Mouse (Mus musculus) limb, embryonic 11.5 days (tissue): Measurements from ENCODE around the gene Lin7c. TPM values are rescaled to one million over a fixed set of nuclear protein-coding genes. Genes with fewer than 3 reads are reported as not detected.
"Not testable (repeated sequence)": the region's sequence is repeated elsewhere in the genome, so short reads cannot be mapped to it uniquely, and the experiment has no call there.

Experiments used
- ATAC-seq: fragments of 200-750 bp; cut with Nextera tagmentation; 2 replicates; pipeline ENCODE4 v1.8.0; 2017; ENCODE audit warnings: low read depth; ENCODE audit not compliant: insufficient number of reproducible peaks, low FRiP score, low TSS enrichment
- DNase-seq: peaks from one replicate; pipeline ENCODE4 v3.0.0-alpha.2; 2015; ENCODE audit warnings: low spot score
- H3K27ac ChIP-seq: fragments of 300-500 bp; sonication (generic); replicated peaks from 2 replicates; pipeline ENCODE4 v1.5.1; 2014; ENCODE audit warnings: low read depth, mild to moderate bottlenecking, low read length
- H3K27me3 ChIP-seq: fragments of 300-500 bp; sonication (generic); 2 replicates; pipeline ENCODE4 v1.6.1; 2014; ENCODE audit warnings: mild to moderate bottlenecking, low read length, mixed read lengths; ENCODE audit not compliant: control insufficient read depth, insufficient read depth
- H3K36me3 ChIP-seq: fragments of 300-500 bp; sonication (generic); 2 replicates; pipeline ENCODE4 v1.6.1; 2014; ENCODE audit warnings: mild to moderate bottlenecking, low read length, moderate library complexity, mixed read lengths; ENCODE audit not compliant: control insufficient read depth, insufficient read depth
- H3K4me1 ChIP-seq: fragments of 300-500 bp; sonication (generic); 2 replicates; pipeline ENCODE4 v1.6.1; 2014; ENCODE audit warnings: low read length, mixed read lengths; ENCODE audit not compliant: control insufficient read depth, insufficient read depth
- H3K4me2 ChIP-seq: fragments of 300-500 bp; sonication (generic); 2 replicates; pipeline ENCODE4 v1.6.1; 2014; ENCODE audit warnings: low read depth, mild to moderate bottlenecking, moderate library complexity; ENCODE audit not compliant: severe bottlenecking
- H3K4me3 ChIP-seq: fragments of 300-500 bp; sonication (generic); 2 replicates; pipeline ENCODE4 v1.5.1; 2014; ENCODE audit warnings: low read depth, low read length
- H3K9ac ChIP-seq: fragments of 300-500 bp; sonication (generic); 2 replicates; pipeline ENCODE4 v1.6.1; 2014; ENCODE audit warnings: mild to moderate bottlenecking, low read length
- H3K9me3 ChIP-seq: fragments of 300-500 bp; sonication (generic); 2 replicates; pipeline ENCODE4 v1.6.1; 2016; ENCODE audit warnings: low read length; ENCODE audit not compliant: control insufficient read depth
- WGBS: fragments of 180-500 bp; shearing (Covaris S2); extraction: QIAGEN DNeasy Blood & Tissue Kit; methylation state at CpG from one replicate; pipeline ENCODE4 v1.1.7; 2014; 5-methylcytosine and 5-hydroxymethylcytosine counted together
- polyA plus RNA-seq: library from polyadenylated mRNA; unstranded; fragments of >200 nt; fragmentation: Nextera tagmentation; extraction: Ambion mirVana; gene quantifications from 2 replicates; pipeline ENCODE4 v1.2.1, GENCODE M21; 2014

Gene Lin7c
- 64.3 and 69.2 TPM in 2 replicates for polyA plus RNA-seq

- Histone ChIP-seq H3K36me3 (0 out of 2 replicates have a peak, but pooled peaks cover 4% of the 10 kb centered on the region), H3K27me3 (no peaks in the 10 kb centered on the region), H3K27ac (peak within 1 kb of the TSS; percentile 63), H3K9me3 (no peaks in the 10 kb centered on the region), H3K4me2 (peak within 1 kb of the TSS; percentile 49), H3K4me3 (peak within 1 kb of the TSS; percentile 86), H3K4me1 (peaks cover 5% of the 10 kb centered on the region; the same call in 1 of the 2 replicates), H3K9ac (peak within 1 kb of the TSS; percentile 91)
- ATAC-seq (peak; percentile 99), DNase-seq (peak; percentile 96)
- WGBS, result 0% methylated on average over 36 of the region's 42 CpGs
These were observed at the start of gene Lin7c for GRCm38 (mm10) chr2:109890597-109890996. Lin7c (plus strand) TSS chr2:109890853.

GRCm38 (mm10) chr2:109846401-109846800 is 44.3 kb upstream of the Lin7c start:
- Histone ChIP-seq H3K27me3 (no peaks in the 10 kb centered on the region), H3K36me3 (no peaks in the 10 kb centered on the region), H3K4me3 (no peak overlapping the region), H3K9me3 (no peaks in the 10 kb centered on the region), H3K9ac (no peak overlapping the region), H3K27ac (no peak overlapping the region), H3K4me1 (no peaks in the 10 kb centered on the region), H3K4me2 (no peak overlapping the region)
- DNase-seq (peak; percentile 26), ATAC-seq (no peak)
- WGBS, result 20% methylated on average over 4 of the region's 4 CpGs

GRCm38 (mm10) chr2:109848305-109848704 is 42.3 kb upstream of the Lin7c start:
- Histone ChIP-seq H3K36me3 (no peaks in the 10 kb centered on the region), H3K9me3 (no peaks in the 10 kb centered on the region), H3K4me2 (no peak overlapping the region), H3K4me3 (no peak overlapping the region), H3K9ac (no peak overlapping the region), H3K27ac (no peak overlapping the region), H3K4me1 (no peaks in the 10 kb centered on the region), H3K27me3 (no peaks in the 10 kb centered on the region)
- DNase-seq (peak; percentile 21), ATAC-seq (peak; percentile 45; the same call in 1 of the 2 replicates)
- WGBS, result 51% methylated on average over 4 of the region's 4 CpGs

DNA sequence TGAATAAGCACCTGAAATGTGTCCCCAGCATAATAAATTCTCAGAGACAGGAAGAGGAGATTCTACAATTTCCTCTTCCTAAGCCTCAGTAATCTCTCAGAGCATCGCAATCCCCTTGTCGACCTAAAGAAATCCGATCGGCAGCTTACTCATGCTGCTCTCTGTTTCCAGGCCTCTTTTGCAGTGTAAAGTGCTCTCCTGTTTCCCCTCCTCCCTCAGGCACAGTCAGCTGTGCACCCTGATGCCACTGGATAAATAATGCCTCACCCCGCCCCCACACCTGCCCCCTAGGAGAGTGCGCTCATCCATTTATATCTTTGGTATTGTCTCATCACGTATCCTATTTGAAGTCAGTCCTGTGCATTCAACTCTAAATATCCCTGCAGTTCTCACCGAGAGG is 41.9 kb upstream of the Lin7c start:
- WGBS, result 50% methylated on average over 8 of the region's 8 CpGs
- no peak overlapping the region for H3K4me3 ChIP-seq
- no peak overlapping the region for H3K9ac ChIP-seq
- H3K36me3 ChIP-seq, result no peaks in the 10 kb centered on the region
- no peak overlapping the region for H3K4me2 ChIP-seq
- DNase-seq, result peak; percentile 21
- H3K27me3 ChIP-seq, result no peaks in the 10 kb centered on the region
- H3K9me3 ChIP-seq, result no peaks in the 10 kb centered on the region
- no peak overlapping the region for H3K27ac ChIP-seq
- no peak for ATAC-seq
- no peaks in the 10 kb centered on the region for H3K4me1 ChIP-seq

DNA sequence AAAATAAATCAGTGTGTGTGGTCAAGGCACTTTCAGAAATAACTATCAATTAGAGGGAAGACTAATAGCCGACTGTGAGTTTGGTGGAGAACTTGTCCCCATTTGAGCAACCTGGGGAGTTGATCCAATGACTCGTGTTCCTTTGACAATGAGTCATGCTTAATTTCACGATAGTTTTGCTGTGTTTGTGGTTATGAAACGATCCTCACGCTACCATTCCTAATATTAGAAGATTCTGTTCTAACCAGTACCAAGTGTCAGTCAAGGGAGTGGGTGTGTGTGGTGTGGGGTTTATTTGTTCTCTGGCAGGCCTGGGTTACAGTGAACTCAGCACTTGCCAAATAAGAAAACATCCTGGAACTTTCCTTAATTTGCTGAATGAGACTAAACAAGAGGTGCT is 35.1 kb upstream of the Lin7c start:
- Histone ChIP-seq H3K4me1 (no peaks in the 10 kb centered on the region), H3K36me3 (no peaks in the 10 kb centered on the region), H3K4me3 (no peak overlapping the region), H3K9ac (no peak overlapping the region), H3K4me2 (no peak overlapping the region), H3K9me3 (no peaks in the 10 kb centered on the region), H3K27ac (no peak overlapping the region), H3K27me3 (no peaks in the 10 kb centered on the region)
- WGBS, result 80% methylated on average over 5 of the region's 5 CpGs
- DNase-seq (no peak), ATAC-seq (no peak)

DNA sequence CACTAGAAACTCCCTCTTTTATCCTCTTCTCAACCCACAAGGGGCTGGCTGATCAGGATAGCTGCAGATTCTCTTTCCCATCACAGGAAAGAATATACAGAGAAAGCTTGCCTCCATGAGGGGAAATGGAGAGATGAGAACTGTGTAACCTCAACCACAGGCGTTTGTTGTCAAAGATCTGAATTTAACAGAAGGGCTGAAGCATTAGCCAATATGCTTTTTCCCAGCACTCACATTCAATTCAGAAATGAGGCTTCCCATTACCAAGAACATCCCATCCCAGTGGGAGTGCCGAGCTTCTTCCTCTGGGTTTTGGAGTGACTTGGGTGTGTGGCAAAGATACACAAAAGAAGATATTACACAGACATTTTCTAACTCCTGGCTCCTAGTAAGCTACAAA is 31.0 kb upstream of the Lin7c start:
- no peak overlapping the region for H3K9ac ChIP-seq
- DNase-seq, result no peak
- no peak overlapping the region for H3K4me2 ChIP-seq
- ATAC-seq, result no peak
- WGBS, result 63% methylated on average over 2 of the region's 2 CpGs
- no peaks in the 10 kb centered on the region for H3K27me3 ChIP-seq
- no peaks in the 10 kb centered on the region for H3K4me1 ChIP-seq
- H3K36me3 ChIP-seq, result no peaks in the 10 kb centered on the region
- no peak overlapping the region for H3K27ac ChIP-seq
- no peak overlapping the region for H3K4me3 ChIP-seq
- H3K9me3 ChIP-seq, result no peaks in the 10 kb centered on the region

DNA sequence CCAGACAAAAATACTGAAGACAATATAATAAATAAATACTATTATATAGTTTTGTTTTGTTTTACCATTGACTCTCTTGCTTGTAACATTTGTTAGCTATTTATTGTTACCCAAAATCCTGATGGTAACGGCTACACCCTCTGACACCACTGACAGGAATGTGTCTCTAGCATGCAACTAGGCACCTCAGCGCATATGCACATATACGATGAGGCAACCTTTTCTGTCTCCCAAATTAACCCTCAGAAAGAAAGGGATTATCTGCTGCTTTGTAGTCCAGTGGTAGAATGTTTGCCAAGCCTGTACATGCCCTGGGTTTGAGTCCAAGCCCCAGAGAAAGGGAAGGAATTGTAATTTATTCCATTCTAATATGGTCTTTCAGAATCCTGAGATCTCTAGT is 29.8 kb upstream of the Lin7c start:
- Histone ChIP-seq H3K4me3 (no peak overlapping the region), H3K4me1 (no peaks in the 10 kb centered on the region), H3K4me2 (no peak overlapping the region), H3K27me3 (no peaks in the 10 kb centered on the region), H3K9me3 (no peaks in the 10 kb centered on the region), H3K9ac (no peak overlapping the region), H3K27ac (no peak overlapping the region), H3K36me3 (no peaks in the 10 kb centered on the region)
- ATAC-seq (no peak), DNase-seq (no peak)
- 90% methylated on average over 3 of the region's 3 CpGs for WGBS

- DNase-seq, H3K4me1 ChIP-seq, H3K4me3 ChIP-seq, H3K36me3 ChIP-seq, H3K27ac ChIP-seq, H3K9me3 ChIP-seq, ATAC-seq, H3K9ac ChIP-seq, H3K4me2 ChIP-seq, H3K27me3 ChIP-seq: not testable (repeated sequence)
- WGBS, result 86% methylated on average over 4 of the region's 4 CpGs
These were observed 11.2 kb upstream of the Lin7c start for GRCm38 (mm10) chr2:109879429-109879828.

DNA sequence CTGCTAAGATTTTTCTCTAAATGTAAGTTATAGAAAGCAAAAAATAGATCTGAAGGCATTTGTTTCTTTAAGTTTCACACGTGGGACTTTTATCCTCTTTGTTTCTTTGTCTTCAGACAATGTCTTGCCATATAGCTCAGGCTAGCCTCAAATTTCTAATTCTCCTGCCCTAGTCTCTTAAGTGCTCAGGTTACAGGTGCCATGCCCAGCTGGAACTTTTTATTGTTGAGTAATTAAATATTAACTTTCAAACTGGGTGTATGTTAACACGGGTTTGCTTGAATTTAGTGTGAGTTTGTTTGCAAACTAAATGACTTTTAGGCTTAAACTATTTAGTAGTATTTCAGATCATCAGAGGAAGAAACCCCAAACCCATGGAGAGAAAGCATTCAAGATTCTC is 9.5 kb upstream of the Lin7c start:
- no peaks in the 10 kb centered on the region for H3K27me3 ChIP-seq
- WGBS, result 66% methylated on average over 2 of the region's 2 CpGs
- H3K9ac ChIP-seq, result no peak overlapping the region
- DNase-seq, result no peak
- H3K9me3 ChIP-seq, result no peaks in the 10 kb centered on the region
- no peak overlapping the region for H3K4me3 ChIP-seq
- H3K4me1 ChIP-seq, result no peaks in the 10 kb centered on the region
- no peaks in the 10 kb centered on the region for H3K36me3 ChIP-seq
- no peak overlapping the region for H3K27ac ChIP-seq
- no peak overlapping the region for H3K4me2 ChIP-seq
- ATAC-seq, result no peak
